Mouse (Mus musculus) liver, embryonic 13.5 days (tissue): ENCODE measurements around the gene Olfr1186. TPM values are rescaled to one million over a fixed set of nuclear protein-coding genes. Genes with fewer than 3 reads are reported as not detected.
"Not testable (repeated sequence)": the region's sequence is repeated elsewhere in the genome, so short reads cannot be mapped to it uniquely, and the experiment has no call there.

Source experiments
- ATAC-seq: fragments of 200-750 bp; cut with Nextera tagmentation; 2 replicates; pipeline ENCODE4 v1.8.0; 2017; ENCODE audit warnings: low read depth, mild to moderate bottlenecking, moderate number of reproducible peaks, moderate library complexity
- DNase-seq: peaks from one replicate; pipeline ENCODE4 v3.0.0; 2022
- H3K27ac ChIP-seq: fragments of 300-500 bp; sonication (generic); 2 replicates; pipeline ENCODE4 v1.5.1; 2015; ENCODE audit warnings: moderate library complexity, mild to moderate bottlenecking, inconsistent platforms
- H3K27me3 ChIP-seq: fragments of 300-500 bp; sonication (generic); 2 replicates; pipeline ENCODE4 v1.6.1; 2015; ENCODE audit warnings: mild to moderate bottlenecking, inconsistent platforms
- H3K36me3 ChIP-seq: fragments of 300-500 bp; sonication (generic); 2 replicates; pipeline ENCODE4 v1.6.1; 2015; ENCODE audit warnings: mild to moderate bottlenecking, inconsistent platforms
- H3K4me1 ChIP-seq: fragments of 300-500 bp; sonication (generic); replicated peaks from 2 replicates; pipeline ENCODE4 v1.6.1; 2015; ENCODE audit warnings: inconsistent platforms
- H3K4me2 ChIP-seq: fragments of 300-500 bp; sonication (generic); 2 replicates; pipeline ENCODE4 v1.6.1; 2015; ENCODE audit warnings: inconsistent platforms, mild to moderate bottlenecking, moderate library complexity
- H3K4me3 ChIP-seq: fragments of 300-500 bp; sonication (generic); replicated peaks from 2 replicates; pipeline ENCODE4 v1.5.1; 2015; ENCODE audit warnings: mild to moderate bottlenecking, inconsistent platforms
- H3K9ac ChIP-seq: fragments of 300-500 bp; sonication (generic); 2 replicates; pipeline ENCODE4 v1.6.1; 2015; ENCODE audit warnings: mild to moderate bottlenecking, inconsistent platforms
- H3K9me3 ChIP-seq: fragments of 300-500 bp; sonication (generic); replicated peaks from 2 replicates; pipeline ENCODE4 v1.6.1; 2016; ENCODE audit warnings: inconsistent platforms
- WGBS: fragments of 180-500 bp; shearing (Covaris S2); methylation state at CpG from one replicate; pipeline ENCODE4 v1.1.7; 2015; ENCODE audit not compliant: insufficient replicate concordance; 5-methylcytosine and 5-hydroxymethylcytosine counted together
- polyA plus RNA-seq: library from polyadenylated mRNA; unstranded; fragments of >200 nt; fragmentation: Nextera tagmentation; extraction: Ambion mirVana; gene quantifications from 2 replicates; pipeline ENCODE4 v1.2.1, GENCODE M21; 2015

Gene Olfr1186
- polyA plus RNA-seq = not detected in 2 replicates

DNA sequence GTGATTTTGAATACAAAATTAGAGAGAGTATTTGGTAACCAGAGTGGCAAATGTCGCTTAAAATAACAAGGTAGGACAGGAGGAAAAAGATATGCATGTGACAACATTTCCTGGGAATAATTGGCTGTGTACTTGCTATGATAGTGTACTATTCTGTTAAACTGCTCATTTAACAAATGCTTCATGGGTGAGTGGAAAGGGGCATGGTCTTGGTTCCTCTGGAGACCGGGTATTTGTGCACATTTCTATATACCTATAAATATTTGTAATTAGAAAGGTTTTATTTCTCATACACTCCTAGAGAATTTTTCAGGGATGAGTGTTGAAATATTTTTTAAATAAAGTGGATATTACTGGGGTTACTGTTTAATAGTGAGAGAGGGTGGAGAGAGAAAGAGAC lies at the start of gene Olfr1186:
TSS of gene Olfr1186 (plus strand) at position 301 of the 400 bp plus-strand sequence.
- Histone ChIP-seq H3K4me1 (no peaks in the 10 kb centered on the region), H3K9me3 (no peaks in the 10 kb centered on the region), H3K4me3 (no peak within 1 kb of the TSS), H3K36me3 (no peaks in the 10 kb centered on the region), H3K27ac (no peak within 1 kb of the TSS), H3K4me2 (no peak within 1 kb of the TSS), H3K9ac (no peak within 1 kb of the TSS), H3K27me3 (no peaks in the 10 kb centered on the region)
- DNase-seq (no peak), ATAC-seq (no peak)
- 55% methylated on average over 2 of the region's 2 CpGs for WGBS

DNA sequence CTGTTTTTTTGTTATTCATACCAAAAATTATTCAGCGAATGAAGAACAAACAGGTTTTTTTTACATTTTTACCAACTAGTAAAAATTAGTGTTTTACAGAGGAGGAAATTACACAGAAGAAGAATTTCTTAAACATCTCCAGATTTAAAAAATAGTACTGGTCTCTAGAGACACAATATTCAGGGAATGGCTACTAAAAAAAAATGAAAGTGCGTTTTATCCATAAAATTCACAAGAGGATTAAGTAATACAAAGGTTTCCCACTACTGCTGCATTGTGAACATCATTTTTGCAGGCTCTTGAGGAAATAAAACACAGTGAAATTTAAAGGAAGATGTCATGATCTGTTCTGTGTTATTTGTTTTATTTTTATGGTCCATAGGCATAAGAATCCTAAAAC lies 35.1 kb upstream of the Olfr1186 start, which contains the start of gene Olfr1184:
TSS of gene Olfr1184 (plus strand) at position 301 of the 400 bp plus-strand sequence.
- H3K36me3 ChIP-seq = no peaks in the 10 kb centered on the region
- ATAC-seq (no peak), DNase-seq (no peak)
- no peak within 1 kb of the TSS for H3K4me3 ChIP-seq
- H3K27ac ChIP-seq = no peak within 1 kb of the TSS
- no peaks in the 10 kb centered on the region for H3K27me3 ChIP-seq
- H3K4me1 ChIP-seq = no peaks in the 10 kb centered on the region
- no peak within 1 kb of the TSS for H3K9ac ChIP-seq
- WGBS = 63% methylated on average over 2 of the region's 2 CpGs
- H3K4me2 ChIP-seq = no peak within 1 kb of the TSS
- H3K9me3 ChIP-seq = no peaks in the 10 kb centered on the region

DNA sequence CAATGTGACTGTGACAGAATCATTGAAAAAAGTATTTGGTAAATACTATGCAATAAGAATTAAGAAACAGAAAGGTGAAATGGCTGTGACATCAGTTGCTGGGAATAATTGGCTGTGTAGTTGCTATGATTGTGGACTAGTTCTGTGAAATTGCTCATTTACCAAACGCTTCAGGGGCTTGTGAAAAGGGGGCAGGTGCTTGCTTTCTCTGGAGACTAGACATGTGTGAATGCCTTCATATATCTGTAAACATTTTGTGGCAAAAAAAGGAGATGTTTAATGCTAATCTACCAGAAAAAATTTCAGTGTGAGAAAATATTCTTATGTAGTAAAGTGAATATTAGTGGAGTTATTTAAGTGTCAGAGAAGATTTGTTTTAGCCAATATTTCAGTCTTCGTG lies 25.3 kb upstream of the Olfr1186 start, which contains the start of gene Olfr1185-ps1:
TSS of gene Olfr1185-ps1 (plus strand) at position 301 of the 400 bp plus-strand sequence.
- Histone ChIP-seq H3K27ac (no peak within 1 kb of the TSS), H3K4me3 (no peak within 1 kb of the TSS), H3K4me1 (no peaks in the 10 kb centered on the region), H3K9me3 (no peaks in the 10 kb centered on the region), H3K9ac (no peak within 1 kb of the TSS), H3K4me2 (no peak within 1 kb of the TSS), H3K36me3 (no peaks in the 10 kb centered on the region), H3K27me3 (no peaks in the 10 kb centered on the region)
- no peak for ATAC-seq
- no peak for DNase-seq
- WGBS = 51% methylated on average over 2 of the region's 2 CpGs

DNA sequence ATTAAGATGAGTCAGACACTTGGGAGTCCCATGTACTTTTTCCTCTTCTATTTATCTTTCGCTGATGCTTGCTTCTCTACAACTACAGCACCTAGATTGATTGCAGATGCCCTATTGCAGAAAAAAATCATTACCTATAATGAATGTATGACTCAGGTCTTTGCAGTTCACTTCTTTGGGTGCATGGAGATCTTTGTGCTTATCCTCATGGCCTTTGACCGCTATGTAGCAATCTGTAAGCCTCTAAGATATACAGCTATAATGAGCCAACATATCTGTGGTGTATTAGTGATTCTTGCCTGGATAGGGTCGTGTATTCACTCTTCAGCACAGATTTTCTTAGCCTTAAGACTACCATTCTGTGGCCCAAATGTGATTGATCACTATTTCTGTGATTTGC lies 7.4 kb downstream of the Olfr1186 start:
- Histone ChIP-seq H3K4me2 (no peak overlapping the region), H3K9me3 (no peaks in the 10 kb centered on the region)

DNA sequence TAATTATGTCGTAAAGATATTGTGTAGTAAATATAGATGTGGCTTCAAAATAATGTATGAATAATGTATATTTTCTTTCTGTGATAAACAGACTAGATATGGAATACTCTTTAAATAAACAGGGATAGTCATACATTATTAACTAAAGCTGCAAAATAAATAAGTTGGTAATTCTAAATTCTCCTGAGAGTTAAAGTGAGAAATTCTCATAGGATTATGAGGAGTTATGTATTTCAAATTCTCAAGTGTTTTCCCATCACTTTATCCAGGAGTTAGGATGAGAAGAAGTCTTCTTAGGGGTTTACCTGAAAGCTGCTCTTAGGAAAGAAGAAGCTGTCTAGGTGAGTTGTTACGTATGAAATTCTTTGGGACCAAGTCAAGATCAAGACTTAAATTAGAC lies 38.3 kb downstream of the Olfr1186 start, which contains the start of gene Olfr1188:
TSS of gene Olfr1188 (plus strand) at position 301 of the 400 bp plus-strand sequence.
- no peak within 1 kb of the TSS for H3K4me2 ChIP-seq
- H3K9me3 ChIP-seq = no peaks in the 10 kb centered on the region
- DNase-seq (no peak), ATAC-seq (no peak)
- H3K27ac ChIP-seq = no peak within 1 kb of the TSS
- no peak within 1 kb of the TSS for H3K4me3 ChIP-seq
- 57% methylated on average over 2 of the region's 2 CpGs for WGBS
- H3K27me3 ChIP-seq = no peaks in the 10 kb centered on the region
- no peaks in the 10 kb centered on the region for H3K36me3 ChIP-seq
- no peaks in the 10 kb centered on the region for H3K4me1 ChIP-seq
- no peak within 1 kb of the TSS for H3K9ac ChIP-seq

More for the DNA sequence above, 7.4 kb downstream of the Olfr1186 start:
- H3K27ac ChIP-seq = no peak overlapping the region
- H3K36me3 ChIP-seq = no peaks in the 10 kb centered on the region
- H3K27me3 ChIP-seq = no peaks in the 10 kb centered on the region
- H3K9ac ChIP-seq = no peak overlapping the region
- 47% methylated on average over 3 of the region's 3 CpGs for WGBS
- ATAC-seq (no peak), DNase-seq (no peak)
- no peaks in the 10 kb centered on the region for H3K4me1 ChIP-seq
- no peak overlapping the region for H3K4me3 ChIP-seq

DNA sequence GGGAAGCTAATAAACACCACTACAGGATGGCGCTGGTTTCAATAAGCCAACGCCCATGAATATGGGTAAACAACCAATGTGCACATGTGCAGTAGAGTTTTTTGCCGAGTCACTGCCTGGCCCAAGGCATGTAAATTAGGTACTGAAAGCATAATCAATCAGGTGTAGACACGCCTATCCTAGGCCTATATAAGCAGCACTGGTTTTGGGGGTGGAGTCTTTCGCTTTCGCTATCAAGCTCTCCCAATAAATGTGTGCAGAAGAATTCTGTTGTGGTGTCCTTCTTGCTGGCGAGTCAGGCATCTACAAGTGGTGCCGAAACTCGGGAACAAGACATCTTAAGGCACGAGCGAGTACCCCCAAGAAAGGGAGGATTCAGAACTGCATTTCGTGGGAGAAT lies 54.3 kb downstream of the Olfr1186 start:
- 77% methylated on average over 12 of the region's 12 CpGs for WGBS
- ATAC-seq, DNase-seq, H3K27ac ChIP-seq, H3K9ac ChIP-seq, H3K27me3 ChIP-seq, H3K4me3 ChIP-seq, H3K9me3 ChIP-seq, H3K36me3 ChIP-seq, H3K4me1 ChIP-seq, H3K4me2 ChIP-seq: not testable (repeated sequence)

Other genes starting within 250 kb of the Olfr1186 start
- not detected in 2 replicates for gene Olfr1173, start 238.7 kb upstream of the Olfr1186 start, polyA plus RNA-seq
- gene Olfr1174-ps, start 203.4 kb upstream of the Olfr1186 start, polyA plus RNA-seq = not detected in 2 replicates
- gene Olfr1175-ps, start 191.3 kb upstream of the Olfr1186 start, polyA plus RNA-seq = not detected in 2 replicates
- gene Olfr1176, start 181.8 kb upstream of the Olfr1186 start, polyA plus RNA-seq = not detected in 2 replicates
- not detected in 2 replicates for gene Olfr1177-ps, start 172.1 kb upstream of the Olfr1186 start, polyA plus RNA-seq
- not detected in 2 replicates for gene Olfr1178, start 131.5 kb upstream of the Olfr1186 start, polyA plus RNA-seq
- gene Olfr1179, start 112.1 kb upstream of the Olfr1186 start, polyA plus RNA-seq = not detected in 2 replicates
- gene Olfr1180, start 99.4 kb upstream of the Olfr1186 start, polyA plus RNA-seq = not detected in 2 replicates
- not detected in 2 replicates for gene Olfr1181, start 92.4 kb upstream of the Olfr1186 start, polyA plus RNA-seq
- not detected in 2 replicates for gene Gm13757, start 69.4 kb upstream of the Olfr1186 start, polyA plus RNA-seq
- not detected in 2 replicates for gene Olfr1183, start 63.7 kb upstream of the Olfr1186 start, polyA plus RNA-seq
- gene Olfr1184, start 35.0 kb upstream of the Olfr1186 start, polyA plus RNA-seq = not detected in 2 replicates
- not detected in 2 replicates for gene Olfr1185-ps1, start 25.2 kb upstream of the Olfr1186 start, polyA plus RNA-seq
- not detected in 2 replicates for gene Olfr1188, start 38.4 kb downstream of the Olfr1186 start, polyA plus RNA-seq
- gene Olfr1189, start 67.9 kb downstream of the Olfr1186 start, polyA plus RNA-seq = not detected in 2 replicates
- gene Olfr1191-ps1, start 122.0 kb downstream of the Olfr1186 start, polyA plus RNA-seq = not detected in 2 replicates
- gene Olfr1192-ps1, start 130.0 kb downstream of the Olfr1186 start, polyA plus RNA-seq = not detected in 2 replicates
- gene Olfr1193, start 157.1 kb downstream of the Olfr1186 start, polyA plus RNA-seq = not detected in 2 replicates
- gene Olfr1195, start 170.6 kb downstream of the Olfr1186 start, polyA plus RNA-seq = not detected in 2 replicates
- not detected in 2 replicates for gene Olfr1196, start 186.0 kb downstream of the Olfr1186 start, polyA plus RNA-seq
- not detected in 2 replicates for gene Olfr1197, start 213.8 kb downstream of the Olfr1186 start, polyA plus RNA-seq
- gene Olfr1198, start 232.8 kb downstream of the Olfr1186 start, polyA plus RNA-seq = not detected in 2 replicates
- not detected in 2 replicates for gene Olfr1199, start 241.9 kb downstream of the Olfr1186 start, polyA plus RNA-seq